Mouse (Mus musculus) E14TG2a.4 (cell line): ENCODE data around the gene Gab2.

ENCODE experiments used
- CTCF ChIP-seq: conservative IDR thresholded peaks from 2 replicates; pipeline ENCODE4 v1.5.1; 2014; ENCODE audit warnings: low read length
- POU5F1 ChIP-seq: IDR thresholded peaks from 2 replicates; pipeline ENCODE4 v1.6.1; 2014; ENCODE audit warnings: low read length, borderline replicate concordance

- TF ChIP-seq CTCF (no peak), POU5F1 (no peak)
Observed at GRCm38 (mm10) chr7:97307546-97307945, 226.2 kb downstream of the Gab2 start.
